Comparison of ENCODE assay signal across 1 mouse cellular context in genomic region chr5:138504548-138504947, GRCm38 (mm10). TPM values are rescaled to one million over a fixed set of nuclear protein-coding genes. Genes with fewer than 3 reads are reported as not detected.
"Had no signal": no experiment of that assay in that cellular context is flagged by ENCODE, and none has a peak within 500 bp of the region (broad histone marks: within the 10 kb centered on the region; RNA-seq: fewer than 3 reads in every experiment).

No protein-coding gene starts in this region.

RNA-seq across cellular contexts. Expression of gene 1700123K08Rik, which starts 60.0 kb away (rescaled TPM):
- total RNA-seq: neutrophil, adult 5-6 weeks had no signal
